Mouse (Mus musculus): ENCODE data around the gene Catip. TPM values are rescaled to one million over a fixed set of nuclear protein-coding genes. Genes with fewer than 3 reads are reported as not detected.

Gene Catip
- total and polyA plus RNA-seq, 3 experiments = 0.27 TPM; not detected in 2

- peaks cover 5% of the 10 kb centered on the region for H3K4me1 ChIP-seq (ENCODE audit: insufficient read depth, low read depth, low read length)
- ATAC-seq (ENCODE audit: extremely low read depth, insufficient number of reproducible peaks, low FRiP score, poor library complexity, severe bottlenecking) (no peak), DNase-seq (ENCODE audit: low spot score) (no peak)
- no peaks in the 10 kb centered on the region for H3K9me3 ChIP-seq (replicated peaks)
- no peak overlapping the region for H3K4me3 ChIP-seq (ENCODE audit: low read depth, low read length)
- H3K27me3 ChIP-seq (ENCODE audit: insufficient read depth, low read length) = peaks cover 59% of the 10 kb centered on the region
- no peak for TF ChIP-seq POLR2AphosphoS5 (IDR thresholded peaks at IDR 0.05; ENCODE audit: insufficient replicate concordance, low read depth, low read length)
- no peak for TF ChIP-seq GATA1 (IDR thresholded peaks at IDR 0.05; ENCODE audit: borderline replicate concordance, low read length)
- TF ChIP-seq GATA2 (IDR thresholded peaks at IDR 0.05; ENCODE audit: borderline replicate concordance, low read depth, low read length) = no peak
- no peak for TF ChIP-seq TAL1 (conservative IDR thresholded peaks at IDR 0.05; ENCODE audit: low read depth, low read length)
- no peak for TF ChIP-seq CTCF (IDR thresholded peaks at IDR 0.05; ENCODE audit: low read depth, low read length)
- no peaks in the 10 kb centered on the region for H3K36me3 ChIP-seq (replicated peaks)
Observed at GRCm38 (mm10) chr1:74341898-74342297, 20.0 kb upstream of the Catip start.

- Histone ChIP-seq H3K4me1 (ENCODE audit: insufficient read depth, low read depth, low read length) (peaks cover 5% of the 10 kb centered on the region), H3K4me3 (ENCODE audit: low read depth, low read length) (no peak overlapping the region), H3K27me3 (ENCODE audit: insufficient read depth, low read length) (peaks cover 58% of the 10 kb centered on the region), H3K36me3 (replicated peaks) (no peaks in the 10 kb centered on the region), H3K9me3 (replicated peaks) (no peaks in the 10 kb centered on the region)
- ATAC-seq (ENCODE audit: extremely low read depth, insufficient number of reproducible peaks, low FRiP score, poor library complexity, severe bottlenecking) (no peak), DNase-seq (ENCODE audit: low spot score) (no peak)
- TF ChIP-seq CTCF (IDR thresholded peaks at IDR 0.05; ENCODE audit: low read depth, low read length) = no peak
- TF ChIP-seq TAL1 (conservative IDR thresholded peaks at IDR 0.05; ENCODE audit: low read depth, low read length) = no peak
- no peak for TF ChIP-seq GATA2 (IDR thresholded peaks at IDR 0.05; ENCODE audit: borderline replicate concordance, low read depth, low read length)
- no peak for TF ChIP-seq POLR2AphosphoS5 (IDR thresholded peaks at IDR 0.05; ENCODE audit: insufficient replicate concordance, low read depth, low read length)
- no peak for TF ChIP-seq GATA1 (IDR thresholded peaks at IDR 0.05; ENCODE audit: borderline replicate concordance, low read length)
Observed at GRCm38 (mm10) chr1:74342308-74342707, 19.6 kb upstream of the Catip start.

GRCm38 (mm10) chr1:74343161-74343560 lies 18.7 kb upstream of the Catip start:
- no peak for TF ChIP-seq GATA2 (IDR thresholded peaks at IDR 0.05; ENCODE audit: borderline replicate concordance, low read depth, low read length)
- no peak for TF ChIP-seq TAL1 (conservative IDR thresholded peaks at IDR 0.05; ENCODE audit: low read depth, low read length)
- no peak for TF ChIP-seq GATA1 (IDR thresholded peaks at IDR 0.05; ENCODE audit: borderline replicate concordance, low read length)
- no peak for TF ChIP-seq CTCF (IDR thresholded peaks at IDR 0.05; ENCODE audit: low read depth, low read length)
- no peak for TF ChIP-seq POLR2AphosphoS5 (IDR thresholded peaks at IDR 0.05; ENCODE audit: insufficient replicate concordance, low read depth, low read length)
- no peak overlapping the region for H3K4me3 ChIP-seq (ENCODE audit: low read depth, low read length)

GRCm38 (mm10) chr1:74344163-74344916 lies 17.6 kb upstream of the Catip start:
- ATAC-seq (ENCODE audit: extremely low read depth, insufficient number of reproducible peaks, low FRiP score, poor library complexity, severe bottlenecking) = no peak

More at GRCm38 (mm10) chr1:74343161-74343560, 18.7 kb upstream of the Catip start:
- H3K4me1 ChIP-seq (ENCODE audit: insufficient read depth, low read depth, low read length) = peaks cover 3% of the 10 kb centered on the region
- H3K36me3 ChIP-seq (replicated peaks) = no peaks in the 10 kb centered on the region
- DNase-seq (ENCODE audit: low spot score) (no peak), ATAC-seq (ENCODE audit: extremely low read depth, insufficient number of reproducible peaks, low FRiP score, poor library complexity, severe bottlenecking) (no peak)
- no peaks in the 10 kb centered on the region for H3K9me3 ChIP-seq (replicated peaks)
- peaks cover 58% of the 10 kb centered on the region for H3K27me3 ChIP-seq (ENCODE audit: insufficient read depth, low read length)

GRCm38 (mm10) chr1:74351185-74351769 lies 10.6 kb upstream of the Catip start:
- TF ChIP-seq POLR2AphosphoS5 (IDR thresholded peaks at IDR 0.05; ENCODE audit: insufficient replicate concordance, low read depth, low read length) (no peak), CTCF (IDR thresholded peaks at IDR 0.05; ENCODE audit: low read depth, low read length) (no peak), TAL1 (conservative IDR thresholded peaks at IDR 0.05; ENCODE audit: low read depth, low read length) (no peak), GATA1 (IDR thresholded peaks at IDR 0.05; ENCODE audit: borderline replicate concordance, low read length) (no peak), GATA2 (IDR thresholded peaks at IDR 0.05; ENCODE audit: borderline replicate concordance, low read depth, low read length) (no peak)
- no peaks in the 10 kb centered on the region for H3K36me3 ChIP-seq (replicated peaks)
- H3K9me3 ChIP-seq (replicated peaks) = no peaks in the 10 kb centered on the region
- no peak overlapping the region for H3K4me3 ChIP-seq (ENCODE audit: low read depth, low read length)
- no peaks in the 10 kb centered on the region for H3K4me1 ChIP-seq (ENCODE audit: insufficient read depth, low read depth, low read length)
- DNase-seq (ENCODE audit: low spot score) (no peak), ATAC-seq (ENCODE audit: extremely low read depth, insufficient number of reproducible peaks, low FRiP score, poor library complexity, severe bottlenecking) (no peak)
- H3K27me3 ChIP-seq (ENCODE audit: insufficient read depth, low read length) = peaks cover 51% of the 10 kb centered on the region

More at GRCm38 (mm10) chr1:74344163-74344916, 17.6 kb upstream of the Catip start:
- no peaks in the 10 kb centered on the region for H3K9me3 ChIP-seq (replicated peaks)
- no peak for TF ChIP-seq TAL1 (conservative IDR thresholded peaks at IDR 0.05; ENCODE audit: low read depth, low read length)
- no peak for TF ChIP-seq GATA2 (IDR thresholded peaks at IDR 0.05; ENCODE audit: borderline replicate concordance, low read depth, low read length)
- no peak for TF ChIP-seq CTCF (IDR thresholded peaks at IDR 0.05; ENCODE audit: low read depth, low read length)
- TF ChIP-seq POLR2AphosphoS5 (IDR thresholded peaks at IDR 0.05; ENCODE audit: insufficient replicate concordance, low read depth, low read length) = no peak
- no peak for TF ChIP-seq GATA1 (IDR thresholded peaks at IDR 0.05; ENCODE audit: borderline replicate concordance, low read length)
- H3K4me1 ChIP-seq (ENCODE audit: insufficient read depth, low read depth, low read length) = no peaks in the 10 kb centered on the region
- no peak for DNase-seq (ENCODE audit: low spot score)
- no peak overlapping the region for H3K4me3 ChIP-seq (ENCODE audit: low read depth, low read length)
- no peaks in the 10 kb centered on the region for H3K36me3 ChIP-seq (replicated peaks)
- peaks cover 56% of the 10 kb centered on the region for H3K27me3 ChIP-seq (ENCODE audit: insufficient read depth, low read length)

GRCm38 (mm10) chr1:74352532-74353096 lies 9.3 kb upstream of the Catip start:
- no peak overlapping the region for H3K4me3 ChIP-seq (ENCODE audit: low read depth, low read length)
- H3K36me3 ChIP-seq (replicated peaks) = no peaks in the 10 kb centered on the region
- ATAC-seq (ENCODE audit: extremely low read depth, insufficient number of reproducible peaks, low FRiP score, poor library complexity, severe bottlenecking) = no peak
- H3K9me3 ChIP-seq (replicated peaks) = no peaks in the 10 kb centered on the region
- peaks cover 46% of the 10 kb centered on the region for H3K27me3 ChIP-seq (ENCODE audit: insufficient read depth, low read length)
- DNase-seq (ENCODE audit: low spot score) = no peak
- TF ChIP-seq GATA1 (IDR thresholded peaks at IDR 0.05; ENCODE audit: borderline replicate concordance, low read length) (no peak), GATA2 (IDR thresholded peaks at IDR 0.05; ENCODE audit: borderline replicate concordance, low read depth, low read length) (no peak), CTCF (IDR thresholded peaks at IDR 0.05; ENCODE audit: low read depth, low read length) (no peak), TAL1 (conservative IDR thresholded peaks at IDR 0.05; ENCODE audit: low read depth, low read length) (no peak), POLR2AphosphoS5 (IDR thresholded peaks at IDR 0.05; ENCODE audit: insufficient replicate concordance, low read depth, low read length) (no peak)
- no peaks in the 10 kb centered on the region for H3K4me1 ChIP-seq (ENCODE audit: insufficient read depth, low read depth, low read length)

All from G1E (cell line).